Mouse (Mus musculus): ENCODE results near the gene Rhog.
A peak's percentile ranks its signal among the peaks of the same experiment; 100 is the strongest.

Rhog gene

DNA sequence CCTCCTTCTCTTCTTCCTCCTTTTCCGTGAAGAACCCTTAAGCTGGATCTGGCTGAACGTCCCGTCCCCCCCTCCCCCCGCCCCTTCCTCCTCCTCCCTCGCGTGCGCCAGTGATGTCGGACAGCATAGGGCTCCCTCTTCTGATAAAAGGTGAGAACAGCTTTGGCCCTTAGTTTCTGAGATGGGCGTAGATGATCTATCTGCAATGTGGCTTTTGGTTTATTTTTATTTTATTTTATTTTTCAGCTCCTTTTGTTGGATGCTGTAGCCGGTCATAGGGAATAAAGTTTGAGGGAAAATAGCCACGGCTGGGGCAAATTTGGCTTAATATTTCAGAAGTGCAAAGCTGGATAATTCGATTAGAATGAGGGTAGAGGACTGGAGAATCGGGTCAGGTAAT is 33.5 kb downstream of the Rhog start:
- peak; percentile 56 for DNase-seq (ENCODE audit: low read depth, low spot score)

DNA sequence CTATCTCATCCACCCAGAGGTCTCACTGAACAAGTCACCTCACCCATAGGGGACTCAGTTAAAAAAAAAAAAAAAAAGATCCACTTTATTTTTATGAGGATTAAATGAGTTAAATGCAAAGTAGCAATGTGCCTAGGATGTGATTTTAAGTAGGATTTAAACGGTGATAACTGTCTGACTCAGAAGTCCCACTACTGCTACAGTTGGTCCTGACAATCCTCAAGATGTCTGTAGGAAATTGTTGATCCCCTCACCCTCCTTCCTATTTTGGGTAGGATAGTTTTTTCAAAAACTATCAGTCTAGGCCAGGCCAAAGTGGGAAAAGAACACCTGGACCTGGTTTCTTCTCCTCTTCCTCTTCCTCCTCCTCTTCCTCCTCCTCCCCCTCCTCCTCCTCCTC is 34.0 kb downstream of the Rhog start:
- DNase-seq (ENCODE audit: low read depth, low spot score): no peak

DNA sequence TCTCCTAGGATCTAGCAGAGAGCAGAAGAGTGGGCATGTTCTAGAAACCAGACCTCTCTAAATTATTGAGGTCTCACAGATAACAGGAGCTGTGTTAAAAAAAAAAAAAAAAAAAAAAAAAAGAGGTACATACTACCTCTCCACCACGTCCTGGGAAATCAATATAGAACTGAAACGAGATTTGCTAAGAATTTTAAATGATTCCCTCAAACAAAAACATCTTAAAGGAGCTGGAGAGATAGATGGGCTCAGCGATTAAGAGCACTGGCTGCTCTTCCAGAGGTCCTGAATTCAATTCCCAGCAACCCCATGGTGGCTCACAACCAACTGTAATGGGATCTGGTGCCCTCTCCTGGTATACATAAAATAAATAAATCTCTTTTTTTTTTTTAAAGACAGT is 44.8 kb downstream of the Rhog start:
- DNase-seq (ENCODE audit: low read depth, low spot score): no peak

DNA sequence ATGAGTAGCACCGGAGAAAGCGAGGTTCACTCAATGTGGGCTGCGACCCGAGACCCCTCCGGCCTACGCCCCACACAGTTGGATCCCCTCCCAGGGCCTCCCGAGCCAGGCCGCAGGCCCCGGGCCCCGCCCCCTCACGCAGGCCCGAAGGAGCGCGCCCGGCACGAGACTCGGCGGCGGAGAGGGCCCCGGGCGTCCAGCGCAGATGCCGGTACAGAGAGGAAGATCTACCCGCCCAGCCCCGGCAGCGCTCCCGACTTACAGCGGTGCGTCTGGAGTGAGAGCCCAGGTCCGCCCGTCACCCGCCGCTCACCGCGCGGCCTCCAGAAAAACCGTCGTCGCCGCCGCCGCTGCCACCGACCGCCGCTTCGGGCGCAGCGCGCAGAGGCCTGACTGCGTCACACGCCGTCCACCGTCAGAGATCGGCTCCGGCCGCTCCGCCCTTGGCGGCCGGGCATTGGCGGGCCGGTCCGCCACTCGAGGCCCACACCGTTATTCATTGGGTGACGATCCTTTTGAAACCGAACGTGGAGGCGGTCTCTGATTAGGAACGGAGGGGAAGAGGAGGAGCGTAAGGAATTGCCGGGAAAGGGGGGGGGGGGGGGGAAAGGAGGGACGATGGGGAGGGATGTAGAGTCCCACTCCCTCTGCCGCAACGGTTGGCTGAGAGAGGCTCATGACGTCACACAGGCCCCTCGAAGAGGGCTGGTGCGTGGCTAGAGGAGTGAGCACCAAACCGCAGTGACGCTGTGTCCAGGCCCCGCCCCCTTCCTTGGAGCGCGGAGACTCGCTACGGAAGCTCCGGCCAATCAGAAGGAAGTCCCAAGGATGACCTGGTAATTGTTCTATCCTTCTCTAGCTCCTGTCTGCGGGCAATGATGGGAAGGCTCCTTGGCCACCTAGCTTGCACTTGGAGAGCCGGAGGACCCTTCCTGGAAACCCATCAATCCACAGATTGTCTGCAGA is 45.8 kb downstream of the Rhog start, which contains the start of the genes Nup98 and Pgap2:
TSS of gene Nup98 (minus strand) at position 421 of the 966 bp plus-strand sequence.
TSS of gene Pgap2 (plus strand) at position 453 of the 966 bp plus-strand sequence.
- peak; percentile 93 for DNase-seq (ENCODE audit: low read depth, low spot score)

DNA sequence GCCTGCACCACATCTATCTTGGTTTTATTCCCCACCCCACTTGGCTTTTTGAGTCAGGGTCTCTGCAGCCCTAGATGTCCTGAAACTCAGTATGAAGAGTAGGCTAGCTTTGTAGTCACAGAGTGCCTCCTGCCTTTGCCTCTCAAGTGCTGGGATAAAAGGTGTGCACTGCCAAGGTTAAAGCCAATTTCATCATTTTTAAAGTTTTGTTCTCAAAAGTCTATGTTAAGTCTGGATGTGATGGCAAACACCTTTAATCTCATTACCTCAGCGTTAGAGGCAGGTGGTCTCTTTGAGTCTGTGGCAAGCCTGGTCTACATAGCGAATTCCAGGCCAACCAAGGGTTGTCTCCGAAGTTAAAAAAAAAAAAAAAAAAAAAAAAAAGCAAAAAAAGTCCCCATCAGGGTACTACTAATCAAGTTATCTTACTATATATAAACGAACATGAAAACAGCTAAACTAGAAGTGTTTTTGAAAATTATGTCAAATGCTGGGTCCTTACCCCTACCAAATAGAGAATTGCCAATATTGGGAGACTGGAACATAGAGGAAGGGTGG is 47.0 kb downstream of the Rhog start:
- no peak for DNase-seq (ENCODE audit: low read depth, low spot score)

DNA sequence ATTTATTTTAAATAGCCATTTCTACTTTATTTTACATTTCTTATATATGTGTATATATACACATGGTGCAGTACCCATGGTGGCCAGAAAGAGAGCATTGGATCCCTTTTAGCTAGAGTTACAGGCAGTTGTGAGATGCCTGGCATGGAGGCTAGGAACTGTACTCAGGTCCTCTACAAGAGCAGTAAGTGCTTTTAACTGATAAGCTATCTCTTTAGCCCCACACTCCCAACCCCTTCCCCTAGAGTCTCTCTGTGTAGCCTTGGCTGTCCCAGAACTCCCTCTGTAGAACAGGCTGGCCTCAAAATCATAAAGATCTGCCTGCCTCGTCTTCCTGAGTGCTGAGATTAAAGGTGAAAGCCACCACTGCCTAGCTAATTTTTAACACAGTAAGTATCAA is 50.2 kb downstream of the Rhog start:
- DNase-seq (ENCODE audit: low read depth, low spot score): no peak

DNA sequence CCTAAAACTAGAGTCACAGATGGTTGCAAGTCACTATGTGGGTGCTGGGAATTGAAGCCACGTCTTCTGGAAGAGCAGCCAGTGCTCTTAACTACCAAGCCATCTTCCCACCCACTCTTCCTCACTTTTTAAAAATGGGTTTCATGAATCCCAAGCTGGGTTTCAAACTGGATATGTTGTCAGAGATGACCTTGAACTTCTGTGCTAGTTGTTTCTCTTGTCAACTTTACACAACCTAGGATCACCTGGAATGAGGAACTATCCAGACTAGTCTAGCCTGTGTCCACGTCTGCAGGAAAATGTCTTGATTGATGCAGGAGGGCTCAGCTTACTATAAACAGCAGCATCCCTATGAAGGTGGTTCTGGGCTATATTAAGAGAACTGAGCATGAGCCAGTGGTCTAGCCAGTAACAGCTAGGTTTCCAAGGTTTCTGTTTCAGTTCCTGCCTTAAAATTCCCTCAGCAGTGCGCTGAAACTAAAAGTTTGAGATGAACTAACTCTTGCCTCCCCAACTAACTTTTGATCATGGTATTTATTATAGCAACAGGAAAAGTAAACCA is 51.5 kb downstream of the Rhog start:
- DNase-seq (ENCODE audit: low read depth, low spot score): no peak

DNA sequence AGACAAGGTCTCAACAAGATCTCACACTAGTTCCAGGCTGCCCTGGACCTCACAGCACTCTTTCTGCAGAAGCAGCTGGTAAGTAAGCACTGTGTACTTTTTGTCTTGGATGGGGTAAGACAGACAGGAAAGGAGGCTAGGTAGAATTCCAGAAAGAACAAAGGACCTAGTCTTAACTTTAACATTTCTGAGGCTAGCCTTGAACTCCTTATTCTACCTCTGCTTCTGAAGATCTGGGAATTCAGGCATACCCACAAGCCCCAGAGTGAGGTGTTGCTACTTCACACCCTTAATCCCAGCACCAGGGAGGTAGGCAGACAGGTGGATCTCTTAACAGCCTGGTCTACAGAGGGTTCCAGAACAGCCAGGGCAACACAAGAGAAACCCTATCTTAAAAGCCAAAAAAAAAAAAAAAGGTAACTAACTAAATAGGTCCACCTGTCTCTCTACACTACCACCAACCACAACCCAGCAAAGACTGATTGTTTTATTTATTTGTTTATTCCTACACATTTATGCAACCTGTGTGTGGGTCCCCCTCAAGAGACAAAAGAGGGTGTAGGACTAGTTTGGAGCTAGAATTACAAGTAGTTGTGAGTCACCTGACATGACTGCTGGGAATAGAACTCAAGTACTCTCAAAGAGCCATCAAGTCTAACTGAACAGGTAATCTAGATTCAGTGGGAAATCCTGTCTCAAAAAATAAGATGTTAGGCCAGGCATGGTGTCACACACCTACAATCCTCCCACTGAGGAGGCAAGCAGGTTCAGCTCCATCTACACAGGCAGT is 54.7 kb downstream of the Rhog start:
- DNase-seq (ENCODE audit: low read depth, low spot score): no peak

DNA sequence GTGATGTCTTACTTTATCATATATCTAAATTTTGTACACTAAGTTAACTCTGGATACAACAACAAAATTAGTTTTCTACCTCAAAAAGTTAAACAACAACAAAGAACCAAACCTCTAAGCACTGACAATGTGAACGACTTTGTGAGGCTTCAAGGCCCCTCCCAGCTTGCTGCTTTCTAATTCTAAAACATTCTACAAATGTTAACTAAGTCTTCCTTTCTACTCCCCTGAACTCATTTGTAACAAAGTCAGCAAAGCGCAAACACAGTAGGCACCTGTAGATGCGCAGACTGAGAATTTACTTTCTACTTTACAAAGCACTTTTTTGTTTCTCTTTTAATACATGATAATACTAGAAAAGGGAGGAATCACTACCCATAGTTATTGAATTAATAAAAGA is 55.3 kb downstream of the Rhog start:
- DNase-seq (ENCODE audit: low read depth, low spot score): no peak

DNA sequence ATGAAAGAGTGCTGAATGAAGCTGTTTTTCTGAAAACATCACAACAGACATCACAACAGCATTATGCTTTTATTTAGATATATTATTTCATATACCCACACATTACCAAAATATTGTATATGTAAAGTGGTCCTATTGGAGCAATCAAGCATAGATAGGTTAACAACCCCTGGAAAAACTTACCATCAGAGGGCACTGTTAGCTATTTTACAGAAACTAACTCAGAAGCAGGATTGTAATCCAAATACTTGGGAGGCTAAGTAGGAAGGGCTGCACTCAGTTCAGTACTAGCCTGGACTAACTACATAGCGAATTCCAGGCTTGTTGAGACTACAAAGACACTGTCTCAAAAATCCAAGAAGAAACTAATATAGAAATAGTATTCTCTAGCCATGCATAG is 63.5 kb downstream of the Rhog start:
- no peak for DNase-seq (ENCODE audit: low read depth, low spot score)
